Mouse (Mus musculus): Measurements from ENCODE around the gene Fgf9.

Fgf9 gene

GRCm38 (mm10) chr14:58070481-58071119 is at the start of gene Fgf9:
Gene Fgf9 (plus strand): TSS chr14:58070547.
- peak in 1 of 2 experiments; percentile 25 for DNase-seq (ENCODE audit: low spot score in 2 of 2)

GRCm38 (mm10) chr14:58034567-58034966 is 35.8 kb upstream of the Fgf9 start:
- peak; percentile 60 to 73 for DNase-seq (ENCODE audit: low spot score in 2 of 2)

GRCm38 (mm10) chr14:58036174-58036573 is 34.2 kb upstream of the Fgf9 start:
- no peak for DNase-seq (ENCODE audit: low spot score in 2 of 2)

- no peak for DNase-seq (ENCODE audit: low spot score in 2 of 2)
Observed at GRCm38 (mm10) chr14:58046639-58047284, 23.6 kb upstream of the Fgf9 start.

- no peak for DNase-seq (ENCODE audit: low spot score in 2 of 2)
Observed at GRCm38 (mm10) chr14:58050691-58051090, 19.7 kb upstream of the Fgf9 start.

GRCm38 (mm10) chr14:58067586-58067985 is 2.8 kb upstream of the Fgf9 start:
- no peak for DNase-seq (ENCODE audit: low spot score in 2 of 2)

GRCm38 (mm10) chr14:58068641-58069040 is 1.7 kb upstream of the Fgf9 start:
- no peak for DNase-seq (ENCODE audit: low spot score in 2 of 2)

GRCm38 (mm10) chr14:58069927-58070326 is 420 bp upstream of the Fgf9 start:
- no peak for DNase-seq (ENCODE audit: low spot score in 2 of 2)

- peak in 1 of 2 experiments; percentile 68 for DNase-seq (ENCODE audit: low spot score in 2 of 2)
Observed at GRCm38 (mm10) chr14:58071120-58071641, 834 bp downstream of the Fgf9 start.

GRCm38 (mm10) chr14:58071830-58072770 is 1.8 kb downstream of the Fgf9 start:
- DNase-seq (ENCODE audit: low spot score in 2 of 2): peak; percentile 37 to 69

- DNase-seq (ENCODE audit: low spot score in 2 of 2): peak in 1 of 2 experiments; percentile 22
Observed at GRCm38 (mm10) chr14:58072771-58073501, 2.6 kb downstream of the Fgf9 start.

GRCm38 (mm10) chr14:58073936-58074335 is 3.6 kb downstream of the Fgf9 start:
- DNase-seq (ENCODE audit: low spot score in 2 of 2): no peak

- DNase-seq (ENCODE audit: low spot score in 2 of 2): peak in 1 of 2 experiments; percentile 40
Observed at GRCm38 (mm10) chr14:58074621-58075432, 4.5 kb downstream of the Fgf9 start.

- DNase-seq (ENCODE audit: low spot score in 2 of 2): peak in 1 of 2 experiments; percentile 47
Observed at GRCm38 (mm10) chr14:58075433-58076029, 5.2 kb downstream of the Fgf9 start.

- peak; percentile 32 to 68 for DNase-seq (ENCODE audit: low spot score in 2 of 2)
Observed at GRCm38 (mm10) chr14:58076030-58076521, 5.7 kb downstream of the Fgf9 start.

- no peak for DNase-seq (ENCODE audit: low spot score in 2 of 2)
Observed at GRCm38 (mm10) chr14:58076726-58077255, 6.4 kb downstream of the Fgf9 start.

- no peak for DNase-seq (ENCODE audit: low spot score in 2 of 2)
Observed at GRCm38 (mm10) chr14:58079471-58079870, 9.1 kb downstream of the Fgf9 start.

- no peak for DNase-seq (ENCODE audit: low spot score in 2 of 2)
Observed at GRCm38 (mm10) chr14:58081955-58082354, 11.6 kb downstream of the Fgf9 start.

- DNase-seq (ENCODE audit: low spot score in 2 of 2): no peak
Observed at GRCm38 (mm10) chr14:58084240-58084639, 13.9 kb downstream of the Fgf9 start.

- no peak for DNase-seq (ENCODE audit: low spot score in 2 of 2)
Observed at GRCm38 (mm10) chr14:58087326-58087725, 17.0 kb downstream of the Fgf9 start.
